Mouse (Mus musculus) forebrain, postnatal 0 days (tissue): ENCODE measurements around the gene Gsg1l2. TPM values are rescaled to one million over a fixed set of nuclear protein-coding genes. Genes with fewer than 3 reads are reported as not detected.
A peak's percentile ranks its signal among the peaks of the same experiment; 100 is the strongest.

Experiments
- ATAC-seq: fragments of 200-750 bp; cut with Nextera tagmentation; 2 replicates; pipeline ENCODE4 v1.8.0; 2017; ENCODE audit warnings: mild to moderate bottlenecking, moderate library complexity
- DNase-seq: peaks from one replicate; pipeline ENCODE4 v3.0.0-alpha.2; 2015
- H3K27ac ChIP-seq: fragments of 300-500 bp; sonication (generic); 2 replicates; pipeline ENCODE4 v1.5.1; 2014; ENCODE audit warnings: low read depth, mild to moderate bottlenecking, antibody characterized with exemption, low read length, moderate library complexity, mixed read lengths
- H3K27me3 ChIP-seq: fragments of 300-500 bp; sonication (generic); 2 replicates; pipeline ENCODE4 v1.6.1; 2014; ENCODE audit warnings: mild to moderate bottlenecking, low read length, mixed read lengths; ENCODE audit not compliant: insufficient read depth
- H3K36me3 ChIP-seq: fragments of 300-500 bp; sonication (generic); 2 replicates; pipeline ENCODE4 v1.6.1; 2014; ENCODE audit warnings: mild to moderate bottlenecking, moderate library complexity; ENCODE audit not compliant: insufficient read depth
- H3K4me1 ChIP-seq: fragments of 300-500 bp; sonication (generic); 2 replicates; pipeline ENCODE4 v1.6.1; 2014; ENCODE audit warnings: antibody characterized with exemption; ENCODE audit not compliant: insufficient read depth
- H3K4me2 ChIP-seq: fragments of 300-500 bp; sonication (generic); 2 replicates; pipeline ENCODE4 v1.6.1; 2014; ENCODE audit warnings: low read depth, mild to moderate bottlenecking, moderate library complexity
- H3K4me3 ChIP-seq: fragments of 300-500 bp; sonication (generic); 2 replicates; pipeline ENCODE4 v1.5.1; 2014; ENCODE audit warnings: low read depth, low read length, mixed read lengths
- H3K9ac ChIP-seq: fragments of 300-500 bp; sonication (generic); 2 replicates; pipeline ENCODE4 v1.6.1; 2014; ENCODE audit warnings: mild to moderate bottlenecking
- H3K9me3 ChIP-seq: fragments of 300-500 bp; sonication (generic); 2 replicates; pipeline ENCODE4 v1.6.1; 2016; ENCODE audit warnings: low read length
- CTCF ChIP-seq: sonication (generic); IDR thresholded peaks from 2 replicates; pipeline ENCODE4 v1.5.1; 2016; ENCODE audit warnings: antibody characterized with exemption, control low read depth, low read depth
- WGBS: fragments of 180-500 bp; shearing (Covaris S2); extraction: QIAGEN DNeasy Blood & Tissue Kit; methylation state at CpG from one replicate; pipeline ENCODE4 v1.1.7; 2014; 5-methylcytosine and 5-hydroxymethylcytosine counted together
- polyA plus RNA-seq: library from polyadenylated mRNA; unstranded; fragments of >200 nt; fragmentation: Nextera tagmentation; extraction: Ambion mirVana; gene quantifications from 2 replicates; pipeline ENCODE4 v1.2.1, GENCODE M21; 2015
- total RNA-seq: library from RNA; depleted of rRNA; stranded (reverse); fragments of >200 nt; gene quantifications from 2 replicates; pipeline ENCODE4 v1.2.3, GENCODE M21; 2014

The Gsg1l2 gene
- total and polyA plus RNA-seq, 2 experiments from 2014 or later: not detected

- DNase-seq: no peak
- H3K9ac ChIP-seq: no peak overlapping the region
- H3K36me3 ChIP-seq: no peaks in the 10 kb centered on the region
- no peak for TF ChIP-seq CTCF
- no peaks in the 10 kb centered on the region for H3K27me3 ChIP-seq
- no peak overlapping the region for H3K4me2 ChIP-seq
- no peak overlapping the region for H3K4me3 ChIP-seq
- 79% methylated on average over 11 of the region's 11 CpGs for WGBS
- H3K27ac ChIP-seq: no peak overlapping the region
- no peaks in the 10 kb centered on the region for H3K4me1 ChIP-seq
- no peaks in the 10 kb centered on the region for H3K9me3 ChIP-seq
- ATAC-seq: no peak
Measured at GRCm38 (mm10) chr11:67790182-67790581, 15.8 kb downstream of the Gsg1l2 start.

- DNase-seq (no peak), ATAC-seq (no peak)
- Histone ChIP-seq H3K4me3 (no peak within 1 kb of the TSS), H3K36me3 (no peaks in the 10 kb centered on the region), H3K4me2 (no peak within 1 kb of the TSS), H3K9ac (no peak within 1 kb of the TSS), H3K9me3 (no peaks in the 10 kb centered on the region), H3K27ac (no peak within 1 kb of the TSS), H3K4me1 (no peaks in the 10 kb centered on the region; the same call in 1 of the 2 replicates), H3K27me3 (no peaks in the 10 kb centered on the region)
- TF ChIP-seq CTCF: no peak
- 65% methylated on average over 7 of the region's 7 CpGs for WGBS
Measured at GRCm38 (mm10) chr11:67797931-67798330, 23.5 kb downstream of the Gsg1l2 start, which contains the start of gene Dhrs7c. Gene Dhrs7c (plus strand): TSS chr11:67798187.

- no peak overlapping the region for H3K4me3 ChIP-seq
- H3K4me1 ChIP-seq: no peaks in the 10 kb centered on the region; the same call in 1 of the 2 replicates
- H3K27ac ChIP-seq: no peak overlapping the region
- no peak for TF ChIP-seq CTCF
- no peaks in the 10 kb centered on the region for H3K36me3 ChIP-seq
- no peaks in the 10 kb centered on the region for H3K27me3 ChIP-seq
- ATAC-seq: no peak
- DNase-seq: no peak
- no peak overlapping the region for H3K9ac ChIP-seq
- H3K4me2 ChIP-seq: no peak overlapping the region
- H3K9me3 ChIP-seq: no peaks in the 10 kb centered on the region
Measured at GRCm38 (mm10) chr11:67800130-67800723, 25.8 kb downstream of the Gsg1l2 start.

GRCm38 (mm10) chr11:67801169-67801568 is 26.8 kb downstream of the Gsg1l2 start:
- H3K4me3 ChIP-seq: no peak overlapping the region
- DNase-seq (peak; percentile 39), ATAC-seq (no peak)
- no peak overlapping the region for H3K9ac ChIP-seq
- 66% methylated on average over 8 of the region's 8 CpGs for WGBS
- no peak for TF ChIP-seq CTCF
- no peak overlapping the region for H3K4me2 ChIP-seq
- H3K4me1 ChIP-seq: no peaks in the 10 kb centered on the region; the same call in 1 of the 2 replicates
- no peak overlapping the region for H3K27ac ChIP-seq
- no peaks in the 10 kb centered on the region for H3K9me3 ChIP-seq
- no peaks in the 10 kb centered on the region for H3K27me3 ChIP-seq
- H3K36me3 ChIP-seq: no peaks in the 10 kb centered on the region

GRCm38 (mm10) chr11:67805538-67805937 is 31.1 kb downstream of the Gsg1l2 start:
- H3K9me3 ChIP-seq: no peaks in the 10 kb centered on the region
- TF ChIP-seq CTCF: no peak; the same call in 1 of the 2 replicates
- no peaks in the 10 kb centered on the region for H3K36me3 ChIP-seq
- whole genome bisulfite sequencing: 92% methylated on average over 1 of the region's 1 CpGs
- no peak for DNase-seq
- no peak overlapping the region for H3K27ac ChIP-seq
- H3K4me1 ChIP-seq: no peaks in the 10 kb centered on the region; the same call in 1 of the 2 replicates
- H3K27me3 ChIP-seq: no peaks in the 10 kb centered on the region
- no peak for ATAC-seq
- H3K4me2 ChIP-seq: no peak overlapping the region
- no peak overlapping the region for H3K9ac ChIP-seq
- H3K4me3 ChIP-seq: no peak overlapping the region

- no peak for TF ChIP-seq CTCF
- H3K9ac ChIP-seq: no peak overlapping the region
- WGBS: 85% methylated on average over 11 of the region's 11 CpGs
Measured at GRCm38 (mm10) chr11:67806832-67807597, 32.6 kb downstream of the Gsg1l2 start.

GRCm38 (mm10) chr11:67808051-67808450 is 33.6 kb downstream of the Gsg1l2 start:
- no peak overlapping the region for H3K9ac ChIP-seq
- H3K4me1 ChIP-seq: no peaks in the 10 kb centered on the region
- peak; percentile 30 for TF ChIP-seq CTCF
- WGBS: 75% methylated on average over 5 of the region's 5 CpGs
- no peak overlapping the region for H3K27ac ChIP-seq
- H3K4me3 ChIP-seq: no peak overlapping the region
- H3K4me2 ChIP-seq: no peak overlapping the region
- no peak for DNase-seq
- no peaks in the 10 kb centered on the region for H3K36me3 ChIP-seq
- H3K9me3 ChIP-seq: no peaks in the 10 kb centered on the region
- ATAC-seq: no peak
- no peaks in the 10 kb centered on the region for H3K27me3 ChIP-seq

More at GRCm38 (mm10) chr11:67806832-67807597, 32.6 kb downstream of the Gsg1l2 start:
- Histone ChIP-seq H3K4me3 (no peak overlapping the region), H3K4me1 (no peaks in the 10 kb centered on the region), H3K36me3 (no peaks in the 10 kb centered on the region), H3K27me3 (no peaks in the 10 kb centered on the region), H3K9me3 (no peaks in the 10 kb centered on the region), H3K4me2 (no peak overlapping the region), H3K27ac (no peak overlapping the region)
- no peak for DNase-seq
- ATAC-seq: no peak
